Mouse (Mus musculus): Measurements from ENCODE around the gene Fgfr2.
"Not testable (repeated sequence)": the region's sequence is repeated elsewhere in the genome, so short reads cannot be mapped to it uniquely, and the experiment has no call there.

Fgfr2 gene

GRCm38 (mm10) chr7:132665664-132666382 is 457.3 kb downstream of the Fgfr2 start:
- DNase-seq (ENCODE audit: low spot score in 2 of 2) = no peak

DNA sequence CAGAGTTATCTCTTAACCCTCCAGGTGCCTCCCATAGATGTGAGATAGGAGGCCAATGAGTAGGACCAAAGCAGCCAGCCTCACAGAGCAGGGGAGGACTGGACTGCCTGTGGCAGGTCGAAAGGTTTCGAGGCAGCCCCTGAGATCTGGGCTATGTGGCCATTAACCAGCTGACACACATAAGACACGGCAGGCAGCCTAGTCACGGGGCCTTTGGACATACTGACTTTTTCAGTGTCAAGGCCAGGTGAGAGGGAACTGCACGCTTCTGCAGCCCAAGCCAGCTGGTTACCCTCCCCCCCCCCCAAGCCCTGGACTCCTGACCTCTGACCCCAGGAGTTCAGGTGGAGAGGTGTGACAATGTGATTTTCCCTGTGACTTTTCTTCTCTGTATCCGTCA is 458.3 kb downstream of the Fgfr2 start:
- no peak for DNase-seq (ENCODE audit: low spot score in 2 of 2)

- DNase-seq (ENCODE audit: low spot score in 2 of 2) = not testable (repeated sequence)
Measured at GRCm38 (mm10) chr7:132662831-132663230, 460.3 kb downstream of the Fgfr2 start.

GRCm38 (mm10) chr7:132659633-132660032 is 463.5 kb downstream of the Fgfr2 start:
- no peak for DNase-seq (ENCODE audit: low spot score in 2 of 2)

- DNase-seq (ENCODE audit: low spot score in 2 of 2) = no peak
Measured at GRCm38 (mm10) chr7:132658688-132659087, 464.5 kb downstream of the Fgfr2 start.

DNA sequence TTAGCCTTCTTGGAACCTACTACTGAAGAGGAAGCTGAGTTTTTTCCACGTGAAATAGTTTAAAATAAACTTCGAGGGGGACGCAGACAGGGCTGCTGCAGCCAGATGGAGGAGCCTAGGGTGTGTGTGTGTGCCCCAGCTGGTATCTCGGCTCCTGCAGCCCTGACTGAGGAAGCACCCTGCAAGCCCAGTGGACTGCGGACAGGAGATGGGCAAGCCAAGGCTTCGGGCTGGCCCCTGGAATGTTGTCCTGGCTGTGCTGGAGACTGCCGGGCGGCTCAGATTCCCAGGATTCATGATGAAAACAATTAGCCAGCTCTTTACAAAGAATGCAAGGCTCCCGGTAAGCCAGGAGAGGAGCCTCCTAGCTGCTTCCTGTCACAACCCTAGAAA is 465.1 kb downstream of the Fgfr2 start:
- DNase-seq (ENCODE audit: low spot score in 2 of 2) = no peak

GRCm38 (mm10) chr7:132657371-132658057 is 465.6 kb downstream of the Fgfr2 start:
- no peak for DNase-seq (ENCODE audit: low spot score in 2 of 2)

DNA sequence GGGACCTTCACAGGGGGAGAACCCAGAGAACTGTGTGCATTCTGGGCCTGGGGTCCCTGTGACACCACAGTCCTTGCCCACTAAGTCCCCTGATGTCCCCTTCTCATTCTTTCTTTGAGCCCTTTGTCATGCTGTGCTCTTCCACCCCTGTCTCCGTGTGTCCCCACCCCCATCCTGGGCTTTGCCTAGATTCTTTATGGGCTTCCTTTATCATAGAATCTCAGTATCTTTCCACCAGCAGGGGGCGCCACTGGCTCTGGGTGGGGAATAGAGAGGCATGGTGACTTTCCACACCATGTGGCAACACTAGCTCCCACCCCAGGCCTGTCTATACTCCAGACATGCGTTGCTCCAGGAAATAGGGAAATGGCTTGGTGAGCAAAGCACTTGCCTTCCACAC is 466.6 kb downstream of the Fgfr2 start:
- peak; percentile 71 to 87 for DNase-seq (ENCODE audit: low spot score in 2 of 2)

GRCm38 (mm10) chr7:132656075-132656474 is 467.1 kb downstream of the Fgfr2 start:
- DNase-seq (ENCODE audit: low spot score in 2 of 2) = peak; percentile 78 to 88

DNA sequence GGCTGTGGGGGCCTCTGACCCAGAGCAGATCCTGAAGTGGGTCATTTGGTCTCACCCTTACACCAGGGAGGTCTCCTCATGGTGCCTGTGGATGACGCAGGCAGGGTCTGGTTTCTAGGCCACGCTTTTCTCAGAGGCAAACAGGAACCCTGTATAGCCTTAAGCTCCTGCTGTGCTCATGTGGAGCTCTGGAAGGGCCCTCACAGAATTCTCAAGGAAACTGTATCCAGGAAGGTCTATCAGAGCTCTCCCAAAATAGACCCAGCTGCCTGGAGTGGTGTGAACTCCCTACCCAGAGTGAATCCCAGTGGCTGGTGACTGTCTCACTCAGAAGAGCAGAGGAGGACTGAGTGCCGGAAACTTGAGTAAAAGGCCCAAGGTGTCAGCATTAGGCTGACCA is 468.7 kb downstream of the Fgfr2 start:
- DNase-seq (ENCODE audit: low spot score in 2 of 2) = no peak

- DNase-seq (ENCODE audit: low spot score in 2 of 2) = no peak
Measured at GRCm38 (mm10) chr7:132646514-132646913, 476.6 kb downstream of the Fgfr2 start.

DNA sequence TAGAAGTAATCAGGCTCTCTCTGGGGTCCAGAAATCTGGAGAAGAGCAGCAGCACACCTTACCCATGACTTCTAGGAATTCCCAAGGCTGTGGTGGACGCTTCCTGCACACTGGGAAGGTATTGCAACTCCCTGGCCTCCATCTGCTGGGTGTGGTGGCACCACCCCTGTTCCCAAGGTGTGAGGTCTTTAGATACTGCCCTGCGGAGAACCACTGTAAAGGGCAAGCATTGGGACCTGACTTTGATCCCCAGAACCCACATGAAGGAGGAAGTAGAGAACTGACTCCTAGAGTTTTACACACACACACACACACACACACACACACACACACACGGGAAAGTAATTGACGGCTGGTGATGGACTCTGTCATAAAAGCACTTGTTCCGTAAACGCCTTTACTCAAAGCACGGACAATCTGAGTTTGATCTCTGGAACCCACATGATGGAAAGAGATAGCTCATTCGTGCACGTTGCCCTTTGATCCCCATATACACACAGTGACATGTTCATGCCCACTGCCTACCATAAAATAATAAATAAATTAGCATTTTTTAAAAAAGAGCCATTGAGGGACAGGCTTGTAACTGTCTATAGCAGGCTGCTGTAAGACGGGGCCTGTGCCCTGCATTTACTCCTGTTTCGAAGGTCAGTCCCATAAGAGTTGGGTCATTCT is 478.4 kb downstream of the Fgfr2 start:
- no peak for DNase-seq (ENCODE audit: low spot score in 2 of 2)

- no peak for DNase-seq (ENCODE audit: low spot score in 2 of 2)
Measured at GRCm38 (mm10) chr7:132641606-132642005, 481.5 kb downstream of the Fgfr2 start.

DNA sequence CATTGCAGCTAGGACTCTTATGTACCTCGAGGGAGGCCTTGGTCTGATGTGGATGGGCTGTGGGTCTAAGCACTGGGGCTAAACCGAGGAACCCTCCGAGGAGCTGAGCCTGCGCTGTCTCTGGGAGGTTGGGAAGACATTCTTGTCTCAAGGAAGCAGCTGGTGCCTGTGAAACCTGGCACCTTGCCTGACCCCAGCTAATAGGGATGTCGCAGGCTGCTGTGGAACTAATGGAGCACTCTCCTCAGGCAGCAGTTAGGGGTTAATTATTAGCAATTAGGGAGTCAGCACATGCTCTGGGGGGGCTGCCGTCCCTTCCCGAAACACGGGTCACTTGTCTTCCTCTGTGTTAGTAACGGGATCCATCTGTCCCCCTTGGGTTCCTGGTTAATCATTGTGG is 482.2 kb downstream of the Fgfr2 start:
- no peak for DNase-seq (ENCODE audit: low spot score in 2 of 2)

- peak in 1 of 2 experiments; percentile 30 for DNase-seq (ENCODE audit: low spot score in 2 of 2)
Measured at GRCm38 (mm10) chr7:132638446-132639087, 484.6 kb downstream of the Fgfr2 start.

DNA sequence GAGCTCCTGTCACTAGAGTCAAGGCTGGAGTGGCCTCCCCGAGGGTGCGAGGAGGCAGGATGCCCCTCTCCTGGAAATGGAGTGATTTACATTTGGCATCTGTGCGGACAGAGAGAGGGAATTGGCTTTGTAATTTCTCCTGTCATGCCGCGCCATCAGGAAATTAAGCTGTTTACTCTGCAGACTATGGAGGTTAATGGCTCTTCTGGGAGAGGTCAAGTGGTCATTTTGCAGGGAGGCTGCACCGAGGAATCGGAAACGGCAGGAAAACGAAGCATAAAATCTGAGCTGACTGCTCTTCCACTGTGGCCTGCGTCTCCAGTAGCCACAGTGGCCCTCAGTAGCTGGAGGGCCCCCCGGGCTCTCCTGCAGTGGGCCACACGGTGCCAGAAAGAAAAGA is 485.9 kb downstream of the Fgfr2 start:
- no peak for DNase-seq (ENCODE audit: low spot score in 2 of 2)

DNA sequence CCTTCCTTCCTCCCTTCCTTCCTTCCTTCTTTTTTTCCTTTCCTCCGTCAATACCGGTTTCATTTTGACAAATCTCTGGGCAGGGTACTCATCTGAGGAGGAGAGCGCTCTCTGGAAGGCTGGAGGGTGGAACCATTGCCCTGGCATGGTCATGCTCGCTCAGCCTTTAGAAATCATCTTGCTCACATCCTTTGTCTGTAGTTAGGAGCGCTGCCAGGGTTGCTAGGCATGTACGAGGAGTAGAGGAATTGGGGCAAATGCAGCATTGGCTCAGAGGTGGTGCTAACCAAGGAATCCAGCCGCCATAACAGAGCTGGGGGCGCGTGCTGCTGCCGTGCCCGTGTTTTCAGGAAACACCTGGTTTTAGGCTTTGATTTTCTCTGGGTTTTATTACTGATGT is 491.8 kb downstream of the Fgfr2 start:
- no peak for DNase-seq (ENCODE audit: low spot score in 2 of 2)

DNA sequence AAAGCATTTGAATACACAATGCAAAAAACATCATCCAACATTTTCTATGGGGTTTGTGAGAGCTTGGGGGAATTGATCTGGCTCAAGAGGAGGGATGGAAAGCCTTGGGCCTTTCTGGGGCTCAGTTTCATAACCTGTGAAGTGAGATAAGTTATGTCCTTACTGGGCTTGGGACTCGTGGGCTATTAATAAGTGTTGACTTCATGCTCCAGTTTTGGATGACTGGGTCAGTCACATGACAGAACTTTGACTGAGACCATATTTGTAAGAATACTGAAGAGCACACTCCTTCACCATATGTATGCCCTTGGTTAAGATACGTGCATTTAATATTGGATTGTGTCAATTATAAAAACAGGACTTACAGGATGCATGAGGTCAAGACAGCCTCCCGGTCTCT is 495.7 kb downstream of the Fgfr2 start:
- DNase-seq (ENCODE audit: low spot score in 2 of 2) = no peak

- no peak for DNase-seq (ENCODE audit: low spot score in 2 of 2)
Measured at GRCm38 (mm10) chr7:132626174-132626573, 497.0 kb downstream of the Fgfr2 start.

GRCm38 (mm10) chr7:132624161-132624560 is 499.0 kb downstream of the Fgfr2 start:
- no peak for DNase-seq (ENCODE audit: low spot score in 2 of 2)

- no peak for DNase-seq (ENCODE audit: low spot score in 2 of 2)
Measured at GRCm38 (mm10) chr7:132619975-132620918, 502.9 kb downstream of the Fgfr2 start.
